Mouse (Mus musculus) adrenal gland, adult (tissue): Measurements from ENCODE around the gene Vegfb.
A peak's percentile ranks its signal among the peaks of the same experiment; 100 is the strongest.

Experiments
- DNase-seq, 2 experiments: peaks; one replicate each; pipeline ENCODE4 v3.0.0; 2022 to 2023; ENCODE audit warnings: low spot score in 1 of 2; ENCODE audit not compliant: inconsistent age in 2 of 2

The Vegfb gene

DNA sequence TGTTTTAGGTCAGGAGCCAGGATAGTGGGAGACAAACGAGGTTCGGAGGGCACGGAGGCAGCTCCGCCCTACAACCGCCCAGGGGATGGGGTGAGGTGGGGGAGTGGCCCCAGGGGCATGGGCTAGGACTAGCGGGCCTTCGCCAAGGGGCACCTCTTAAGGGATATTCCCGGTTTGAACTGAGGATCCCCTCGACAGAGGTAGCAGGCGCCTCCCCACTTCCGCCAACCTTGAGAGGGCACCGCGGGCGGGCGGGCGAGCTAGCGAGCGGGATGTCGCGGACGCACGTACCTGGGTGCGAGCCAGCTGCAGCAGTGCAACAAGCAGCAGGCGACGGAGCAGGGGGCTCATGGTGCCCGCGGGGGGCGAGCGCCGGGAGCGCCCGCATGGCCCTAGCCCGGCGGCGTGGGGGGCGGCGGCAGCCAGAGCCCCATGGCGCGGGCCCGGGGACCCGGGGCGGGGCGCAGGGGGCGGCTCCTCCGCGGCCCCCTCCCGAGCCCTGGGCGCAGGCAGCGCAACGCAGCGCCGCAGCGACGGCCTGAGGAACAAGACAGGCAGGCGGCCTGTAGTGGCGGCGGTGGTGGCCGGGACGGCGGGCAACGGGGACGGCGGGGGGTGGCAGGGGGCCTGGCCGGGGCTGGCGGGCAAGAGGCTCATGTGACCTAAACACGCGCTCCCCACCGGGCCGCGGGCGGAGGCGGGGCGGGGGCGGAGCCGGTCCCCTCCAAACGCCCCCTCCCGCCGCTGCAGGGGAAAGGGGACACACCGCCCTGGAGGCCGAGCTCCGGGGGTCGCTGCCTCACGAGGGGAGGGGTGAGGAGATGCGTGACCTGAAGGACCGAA, at the start of gene Vegfb:
Gene Vegfb (minus strand): TSS at position 591 of the 843 bp plus-strand sequence.
- DNase-seq, result peak; percentile 85 to 94

GRCm38 (mm10) chr19:7034006-7034405, 46.6 kb upstream of the Vegfb start:
- no peak for DNase-seq

- no peak for DNase-seq
These were observed 42.1 kb upstream of the Vegfb start for GRCm38 (mm10) chr19:7029531-7029930.

DNA sequence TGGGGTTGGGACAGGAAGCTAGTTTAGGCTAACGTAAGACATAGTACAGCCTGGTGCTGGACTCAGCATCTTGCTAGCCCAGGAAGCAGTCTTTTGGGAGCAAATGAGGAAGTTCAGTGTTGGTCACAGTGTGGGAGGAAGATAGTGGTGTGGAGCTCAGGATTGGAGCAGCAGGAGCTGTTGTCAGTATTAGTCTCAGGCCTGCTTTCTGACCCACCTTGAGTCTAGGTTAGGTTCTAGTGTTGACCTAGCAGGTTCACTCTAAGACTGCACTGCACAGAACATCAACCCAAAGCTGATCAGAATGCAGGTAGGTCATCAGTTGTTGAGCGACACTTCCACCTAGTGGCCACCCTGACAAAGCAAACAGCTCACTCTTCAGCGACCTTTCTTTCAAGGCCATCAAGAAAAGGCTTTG, 32.8 kb upstream of the Vegfb start:
- peak; percentile 80 to 90 for DNase-seq

DNA sequence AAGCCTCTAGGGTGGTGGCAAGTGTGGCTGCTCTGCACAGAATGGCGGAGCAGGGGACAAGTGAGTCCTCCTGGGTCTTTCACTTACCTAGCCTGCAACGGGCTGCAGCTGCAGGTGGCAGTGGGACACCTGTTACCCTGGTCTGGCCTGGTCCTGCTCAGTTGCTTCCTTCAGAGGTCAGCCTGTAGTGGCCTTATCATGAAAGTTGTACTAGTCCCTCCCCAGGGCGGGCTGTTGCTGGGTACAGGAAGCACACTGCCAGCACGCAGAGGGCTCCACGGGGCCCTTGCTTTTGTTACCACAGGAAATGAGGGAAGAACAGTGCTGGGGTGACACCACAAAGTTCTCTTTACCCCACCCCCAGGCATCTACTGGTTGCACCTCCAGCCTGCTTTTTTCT, 31.7 kb upstream of the Vegfb start, which contains the start of gene Fermt3:
Gene Fermt3 (minus strand): TSS at position 279 of the 400 bp plus-strand sequence.
- peak; percentile 49 to 69 for DNase-seq

- DNase-seq, result peak in 1 of 2 experiments; percentile 56
These were observed 31.1 kb upstream of the Vegfb start for GRCm38 (mm10) chr19:7018546-7018945.

DNA sequence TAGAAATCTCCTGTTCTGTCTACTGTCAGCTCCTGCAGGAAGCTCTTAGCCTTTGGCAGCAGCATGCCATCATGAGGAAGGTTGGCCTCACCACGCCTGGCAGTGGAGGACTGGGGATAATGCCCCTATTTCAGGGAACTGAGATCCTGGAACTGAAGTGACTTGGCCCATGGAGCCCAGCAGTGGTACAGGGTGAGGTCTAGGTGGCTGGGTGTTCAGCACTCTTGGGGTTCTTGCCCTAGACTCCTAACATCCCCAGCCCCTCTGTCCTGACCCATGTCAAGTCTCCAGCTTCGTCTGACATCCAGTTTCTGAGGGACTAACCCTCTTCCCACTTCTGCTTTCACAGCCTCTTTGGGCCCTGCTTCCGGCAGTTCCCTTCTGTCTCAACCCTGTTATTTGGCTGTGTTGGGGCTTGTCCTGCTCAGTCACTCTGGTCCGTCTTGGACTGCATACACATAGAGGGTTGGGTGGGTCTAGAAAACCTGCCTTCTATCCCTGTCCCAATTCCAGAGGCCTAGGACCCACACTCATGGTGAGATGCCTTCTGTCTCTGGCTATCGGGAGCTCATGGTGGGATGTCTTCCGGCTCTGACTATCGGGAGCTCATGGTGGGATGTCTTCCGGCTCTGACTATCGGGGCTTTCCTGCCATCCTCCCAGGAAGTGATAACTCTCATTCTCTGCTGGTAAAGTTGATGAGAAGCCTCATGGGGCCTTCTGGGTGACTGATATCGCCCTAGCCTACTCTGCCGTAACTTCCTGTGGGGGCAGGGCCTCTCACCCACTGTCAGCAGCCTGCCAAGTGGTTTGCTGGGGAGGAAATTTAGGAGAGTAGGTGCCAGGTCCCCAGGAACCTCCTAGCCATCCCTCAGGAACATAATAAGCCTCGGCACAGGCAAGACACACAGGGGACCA, 30.3 kb upstream of the Vegfb start:
- DNase-seq, result peak in 1 of 2 experiments; percentile 50

GRCm38 (mm10) chr19:7014481-7015135, 27.2 kb upstream of the Vegfb start:
- no peak for DNase-seq

- no peak for DNase-seq
These were observed 26.5 kb upstream of the Vegfb start for GRCm38 (mm10) chr19:7013984-7014383.

DNA sequence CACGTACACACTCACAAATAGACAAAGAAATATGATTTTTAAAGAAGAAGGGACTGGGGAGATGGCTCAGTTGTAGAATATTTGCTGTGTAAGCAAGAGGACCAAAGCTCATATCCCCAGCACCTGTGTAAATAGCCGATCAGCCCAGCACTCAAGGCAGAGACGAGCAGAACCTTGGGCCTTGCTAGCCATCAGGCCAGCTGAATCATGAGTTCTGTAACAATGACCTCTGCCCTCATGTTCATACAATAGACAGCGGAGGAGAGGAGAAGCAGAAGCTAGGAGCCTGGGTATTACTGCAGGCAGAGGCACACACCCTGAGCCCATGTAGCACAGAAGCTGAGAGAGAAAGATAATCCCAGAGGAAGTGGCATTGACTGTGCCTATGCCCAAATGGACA, 25.0 kb upstream of the Vegfb start:
- DNase-seq, result no peak

DNA sequence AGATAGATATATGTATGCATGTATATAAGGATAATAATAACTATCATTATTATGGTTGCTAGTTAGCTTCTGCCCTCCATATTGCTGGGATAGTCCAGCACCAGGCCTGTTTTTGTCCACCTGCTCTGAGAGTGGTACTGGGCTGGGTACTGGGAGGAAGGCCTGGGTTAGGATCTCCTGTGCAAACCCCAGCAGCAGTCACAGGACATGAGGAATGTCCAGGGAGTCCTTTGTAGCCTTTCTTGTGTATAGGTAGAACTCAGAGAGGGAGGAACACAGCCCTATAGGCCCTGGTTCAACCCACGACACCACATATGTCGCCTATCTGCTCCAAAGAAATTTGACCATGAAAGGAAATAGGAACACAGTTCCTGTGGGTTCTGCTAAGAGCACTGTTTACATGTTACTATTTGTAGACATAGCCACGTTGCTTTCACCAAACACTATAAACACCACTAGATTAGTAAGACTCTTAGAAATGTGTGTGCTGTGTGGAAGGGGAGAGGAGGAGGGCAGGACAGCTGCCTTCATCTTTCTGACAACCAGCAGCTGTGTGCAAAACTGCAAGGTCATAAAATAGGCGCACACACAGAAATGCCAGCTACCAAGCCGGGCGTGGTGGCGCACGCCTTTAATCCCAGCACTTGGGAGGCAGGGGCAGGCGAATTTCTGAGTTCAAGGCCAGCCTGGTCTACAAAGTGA, 19.6 kb upstream of the Vegfb start:
- DNase-seq, result peak in 1 of 2 experiments; percentile 41

DNA sequence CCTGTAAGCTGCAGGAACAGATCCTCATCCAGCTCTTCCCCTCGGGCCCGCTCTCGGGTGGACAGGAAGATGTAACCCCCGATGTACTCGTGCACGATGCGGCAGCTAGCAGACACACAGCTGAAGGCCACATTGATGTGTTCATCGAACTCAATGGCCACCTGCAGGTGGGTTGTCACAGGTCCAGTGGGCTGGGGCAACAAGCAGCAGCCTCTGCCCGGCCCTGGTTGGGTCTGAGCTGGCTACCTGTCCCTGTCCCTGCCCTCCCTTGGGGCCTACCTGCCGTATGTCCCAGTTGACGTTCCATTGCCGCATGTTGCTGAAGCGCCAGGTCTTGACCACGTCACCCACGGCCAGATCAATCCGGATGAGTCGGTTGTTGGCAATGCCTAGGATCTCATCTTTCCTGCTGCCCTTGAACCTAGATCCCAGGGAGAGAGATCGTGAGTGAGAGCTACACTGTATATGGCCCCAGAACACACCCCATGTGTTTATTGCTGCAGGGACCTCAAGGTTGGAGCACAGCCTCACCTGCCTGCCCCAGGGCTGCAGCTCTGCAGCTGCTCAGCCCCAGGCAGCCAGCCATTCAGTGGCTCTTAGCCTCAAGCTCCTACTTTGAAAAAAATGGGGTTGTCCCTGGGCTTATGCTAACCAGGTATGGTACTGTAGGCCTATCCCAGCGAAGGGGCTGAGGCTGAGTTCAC, 12.1 kb upstream of the Vegfb start:
- DNase-seq, result peak in 1 of 2 experiments; percentile 39

DNA sequence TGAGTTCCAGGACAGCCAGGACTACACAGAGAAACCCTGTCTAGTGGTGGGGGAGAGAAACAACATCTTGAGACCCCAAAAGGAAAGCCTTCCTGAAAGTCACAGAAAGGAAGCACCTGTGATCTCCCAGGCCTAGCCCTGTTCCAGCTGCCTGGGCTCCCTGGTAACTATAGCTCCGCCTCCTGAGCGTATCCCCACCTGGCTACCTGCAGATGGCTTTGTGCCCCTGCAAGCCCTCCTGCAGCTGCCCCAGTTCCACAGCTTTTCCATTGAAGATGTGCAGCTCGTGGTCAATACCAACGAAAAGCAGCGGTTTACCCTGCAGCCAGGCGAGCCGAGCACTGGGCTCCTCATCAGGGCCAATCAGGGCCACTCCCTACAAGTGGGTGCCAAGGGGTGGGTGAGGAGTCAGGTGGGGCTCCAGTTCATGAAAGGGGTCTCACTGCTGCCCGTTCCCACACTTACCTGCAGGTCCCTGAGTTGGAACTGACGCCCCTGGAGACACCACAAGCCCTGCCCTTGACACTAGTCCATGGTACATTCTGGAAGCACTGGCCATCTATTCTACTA, 10.4 kb upstream of the Vegfb start:
- DNase-seq, result peak in 1 of 2 experiments; percentile 39

DNA sequence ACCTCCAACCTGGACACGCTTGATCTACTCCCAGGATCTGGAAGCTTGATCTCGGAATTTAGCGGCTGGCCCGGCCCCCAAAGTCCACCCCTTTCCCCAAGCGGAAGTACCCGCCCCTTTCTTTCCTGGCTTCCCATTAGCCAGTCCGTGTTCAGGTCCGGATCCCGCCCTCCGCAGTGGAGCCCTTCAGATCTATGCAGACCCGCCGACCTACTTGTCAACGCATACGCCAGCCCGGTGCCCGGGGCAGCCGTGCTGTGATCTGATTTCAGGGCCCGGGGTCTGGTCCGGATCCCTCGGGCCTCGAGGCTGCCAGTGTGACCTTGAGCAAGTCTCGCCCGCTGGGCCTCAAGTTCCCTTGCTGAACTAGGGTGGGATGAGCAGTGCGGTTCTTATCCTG, 8.6 kb upstream of the Vegfb start, which contains the start of the genes Nudt22 and Trpt1:
Gene Nudt22 (minus strand): TSS at position 112 of the 400 bp plus-strand sequence.
Gene Trpt1 (plus strand): TSS at position 126 of the 400 bp plus-strand sequence.
- DNase-seq, result peak; percentile 92 to 97

GRCm38 (mm10) chr19:6995255-6995991, 8.0 kb upstream of the Vegfb start:
- peak; percentile 49 to 80 for DNase-seq

DNA sequence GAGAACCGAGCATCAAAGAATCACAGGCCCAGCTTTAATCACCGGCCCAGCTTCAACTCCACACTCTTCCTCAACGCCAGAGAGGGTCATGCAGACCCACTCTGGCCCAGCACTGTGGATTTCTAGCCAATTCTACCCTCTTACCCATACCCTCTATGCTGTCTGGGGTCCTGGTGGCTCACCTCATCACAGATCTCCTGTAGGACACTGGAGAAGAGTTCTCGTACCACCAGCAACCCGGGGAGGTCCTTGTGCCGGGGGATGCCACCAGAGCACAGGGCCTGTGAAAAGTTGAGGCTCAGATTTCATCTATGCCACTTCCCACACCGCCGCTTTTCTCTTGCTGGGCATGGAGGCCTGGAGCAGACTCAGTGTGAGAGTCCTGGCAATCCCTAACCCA, 7.0 kb upstream of the Vegfb start:
- DNase-seq, result peak in 1 of 2 experiments; percentile 35

DNA sequence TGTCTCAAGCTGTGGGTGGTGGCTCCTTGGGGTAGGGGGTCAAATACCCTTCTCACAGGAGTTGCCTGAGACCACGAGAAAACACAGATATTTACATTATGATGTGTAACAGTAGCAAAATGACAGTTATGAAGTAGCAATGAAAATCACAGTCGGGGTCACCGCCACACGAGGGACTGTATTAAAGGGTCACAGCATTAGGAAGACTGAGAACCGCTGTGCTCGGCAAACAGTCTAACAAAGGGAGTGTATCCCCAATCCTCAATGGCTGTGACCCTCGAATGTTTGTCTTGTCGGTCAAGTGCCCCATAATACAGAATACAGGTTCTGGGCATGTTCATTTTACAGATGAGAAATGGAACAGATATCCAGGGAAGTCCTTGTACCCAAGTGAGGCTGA, 6.6 kb upstream of the Vegfb start:
- DNase-seq, result peak in 1 of 2 experiments; percentile 40

GRCm38 (mm10) chr19:6993011-6993770, 5.7 kb upstream of the Vegfb start:
- DNase-seq, result peak in 1 of 2 experiments; percentile 29
